Mouse (Mus musculus): ENCODE data around the gene Pafah2. TPM values are rescaled to one million over a fixed set of nuclear protein-coding genes. Genes with fewer than 3 reads are reported as not detected.
"Not testable (repeated sequence)": the region's sequence is repeated elsewhere in the genome, so short reads cannot be mapped to it uniquely, and the experiment has no call there.

Pafah2 gene
- polyA plus RNA-seq, 1 experiment: not detected

GRCm38 (mm10) chr4:134365280-134365679 lies 30.8 kb upstream of the Pafah2 start:
- Histone ChIP-seq H3K27me3 (ENCODE audit: control insufficient read depth) (peaks cover 13% of the 10 kb centered on the region), H3K4me1 (ENCODE audit: control insufficient read depth) (no peaks in the 10 kb centered on the region), H3K36me3 (ENCODE audit: control insufficient read depth) (no peaks in the 10 kb centered on the region), H3K9me3 (ENCODE audit: control insufficient read depth, low read length) (no peaks in the 10 kb centered on the region), H3K4me3 (replicated peaks) (no peak overlapping the region)
- no peak for TF ChIP-seq TAL1 (IDR thresholded peaks at IDR 0.05; ENCODE audit: low read length)
- no peak for TF ChIP-seq GATA1 (IDR thresholded peaks at IDR 0.05; ENCODE audit: low read length)

- H3K4me3 ChIP-seq (replicated peaks): no peak overlapping the region
Observed at GRCm38 (mm10) chr4:134370649-134371221, 25.4 kb upstream of the Pafah2 start.

GRCm38 (mm10) chr4:134371316-134371855 lies 24.7 kb upstream of the Pafah2 start:
- peaks cover 44% of the 10 kb centered on the region for H3K27me3 ChIP-seq (ENCODE audit: control insufficient read depth)
- H3K4me1 ChIP-seq (ENCODE audit: control insufficient read depth): peaks cover 8% of the 10 kb centered on the region
- H3K4me3 ChIP-seq (replicated peaks): no peak overlapping the region
- TF ChIP-seq TAL1 (IDR thresholded peaks at IDR 0.05; ENCODE audit: low read length) (no peak), GATA1 (IDR thresholded peaks at IDR 0.05; ENCODE audit: low read length) (no peak)
- no peaks in the 10 kb centered on the region for H3K36me3 ChIP-seq (ENCODE audit: control insufficient read depth)
- no peaks in the 10 kb centered on the region for H3K9me3 ChIP-seq (ENCODE audit: control insufficient read depth, low read length)

More at GRCm38 (mm10) chr4:134370649-134371221, 25.4 kb upstream of the Pafah2 start:
- peaks cover 44% of the 10 kb centered on the region for H3K27me3 ChIP-seq (ENCODE audit: control insufficient read depth)
- no peaks in the 10 kb centered on the region for H3K9me3 ChIP-seq (ENCODE audit: control insufficient read depth, low read length)
- peaks cover 8% of the 10 kb centered on the region for H3K4me1 ChIP-seq (ENCODE audit: control insufficient read depth)
- H3K36me3 ChIP-seq (ENCODE audit: control insufficient read depth): no peaks in the 10 kb centered on the region
- no peak for TF ChIP-seq GATA1 (IDR thresholded peaks at IDR 0.05; ENCODE audit: low read length)
- TF ChIP-seq TAL1 (IDR thresholded peaks at IDR 0.05; ENCODE audit: low read length): no peak

- no peaks in the 10 kb centered on the region for H3K9me3 ChIP-seq (ENCODE audit: control insufficient read depth, low read length)
- peaks cover 44% of the 10 kb centered on the region for H3K27me3 ChIP-seq (ENCODE audit: control insufficient read depth)
- peaks cover 8% of the 10 kb centered on the region for H3K4me1 ChIP-seq (ENCODE audit: control insufficient read depth)
- TF ChIP-seq GATA1 (IDR thresholded peaks at IDR 0.05; ENCODE audit: low read length) (no peak), TAL1 (IDR thresholded peaks at IDR 0.05; ENCODE audit: low read length) (no peak)
- peak overlapping the region; percentile 29 for H3K4me3 ChIP-seq (replicated peaks)
- no peaks in the 10 kb centered on the region for H3K36me3 ChIP-seq (ENCODE audit: control insufficient read depth)
Observed at GRCm38 (mm10) chr4:134372294-134372747, 23.8 kb upstream of the Pafah2 start.

- H3K27me3 ChIP-seq (ENCODE audit: control insufficient read depth): peaks cover 44% of the 10 kb centered on the region
- TF ChIP-seq GATA1 (IDR thresholded peaks at IDR 0.05; ENCODE audit: low read length) (no peak), TAL1 (IDR thresholded peaks at IDR 0.05; ENCODE audit: low read length) (no peak)
- no peaks in the 10 kb centered on the region for H3K9me3 ChIP-seq (ENCODE audit: control insufficient read depth, low read length)
- H3K4me3 ChIP-seq (replicated peaks): no peak overlapping the region
- peaks cover 8% of the 10 kb centered on the region for H3K4me1 ChIP-seq (ENCODE audit: control insufficient read depth)
- H3K36me3 ChIP-seq (ENCODE audit: control insufficient read depth): no peaks in the 10 kb centered on the region
Observed at GRCm38 (mm10) chr4:134373295-134373694, 22.8 kb upstream of the Pafah2 start.

- Histone ChIP-seq H3K27me3 (ENCODE audit: control insufficient read depth) (peaks cover 41% of the 10 kb centered on the region), H3K9me3 (ENCODE audit: control insufficient read depth, low read length) (no peaks in the 10 kb centered on the region), H3K4me3 (replicated peaks) (no peak overlapping the region), H3K4me1 (ENCODE audit: control insufficient read depth) (peaks cover 8% of the 10 kb centered on the region), H3K36me3 (ENCODE audit: control insufficient read depth) (no peaks in the 10 kb centered on the region)
- no peak for TF ChIP-seq TAL1 (IDR thresholded peaks at IDR 0.05; ENCODE audit: low read length)
- no peak for TF ChIP-seq GATA1 (IDR thresholded peaks at IDR 0.05; ENCODE audit: low read length)
Observed at GRCm38 (mm10) chr4:134374306-134374705, 21.8 kb upstream of the Pafah2 start.

GRCm38 (mm10) chr4:134378089-134378615 lies 18.0 kb upstream of the Pafah2 start:
- Histone ChIP-seq H3K36me3 (ENCODE audit: control insufficient read depth) (no peaks in the 10 kb centered on the region), H3K9me3 (ENCODE audit: control insufficient read depth, low read length) (no peaks in the 10 kb centered on the region), H3K4me1 (ENCODE audit: control insufficient read depth) (no peaks in the 10 kb centered on the region), H3K27me3 (ENCODE audit: control insufficient read depth) (peaks cover 4% of the 10 kb centered on the region), H3K4me3 (replicated peaks) (no peak overlapping the region)
- TF ChIP-seq TAL1 (IDR thresholded peaks at IDR 0.05; ENCODE audit: low read length): no peak
- no peak for TF ChIP-seq GATA1 (IDR thresholded peaks at IDR 0.05; ENCODE audit: low read length)

- H3K4me3 ChIP-seq (replicated peaks): no peak overlapping the region
- TF ChIP-seq TAL1 (IDR thresholded peaks at IDR 0.05; ENCODE audit: low read length) (no peak), GATA1 (IDR thresholded peaks at IDR 0.05; ENCODE audit: low read length) (no peak)
- no peaks in the 10 kb centered on the region for H3K4me1 ChIP-seq (ENCODE audit: control insufficient read depth)
- no peaks in the 10 kb centered on the region for H3K36me3 ChIP-seq (ENCODE audit: control insufficient read depth)
- no peaks in the 10 kb centered on the region for H3K27me3 ChIP-seq (ENCODE audit: control insufficient read depth)
- no peaks in the 10 kb centered on the region for H3K9me3 ChIP-seq (ENCODE audit: control insufficient read depth, low read length)
Observed at GRCm38 (mm10) chr4:134379510-134379909, 16.6 kb upstream of the Pafah2 start.

- not testable (repeated sequence) for H3K9me3 ChIP-seq (ENCODE audit: control insufficient read depth, low read length); H3K4me1 ChIP-seq (ENCODE audit: control insufficient read depth); H3K4me3 ChIP-seq (replicated peaks); H3K27me3 ChIP-seq (ENCODE audit: control insufficient read depth); H3K36me3 ChIP-seq (ENCODE audit: control insufficient read depth)
Observed at GRCm38 (mm10) chr4:134383750-134384149, 12.4 kb upstream of the Pafah2 start, which contains the start of gene Extl1. TSS of gene Extl1 (minus strand) at chr4:134383850.

Data from erythroblast, embryonic 14.5 days (primary cell).